Mouse (Mus musculus): ENCODE data around the gene Ak9.

The Ak9 gene

DNA sequence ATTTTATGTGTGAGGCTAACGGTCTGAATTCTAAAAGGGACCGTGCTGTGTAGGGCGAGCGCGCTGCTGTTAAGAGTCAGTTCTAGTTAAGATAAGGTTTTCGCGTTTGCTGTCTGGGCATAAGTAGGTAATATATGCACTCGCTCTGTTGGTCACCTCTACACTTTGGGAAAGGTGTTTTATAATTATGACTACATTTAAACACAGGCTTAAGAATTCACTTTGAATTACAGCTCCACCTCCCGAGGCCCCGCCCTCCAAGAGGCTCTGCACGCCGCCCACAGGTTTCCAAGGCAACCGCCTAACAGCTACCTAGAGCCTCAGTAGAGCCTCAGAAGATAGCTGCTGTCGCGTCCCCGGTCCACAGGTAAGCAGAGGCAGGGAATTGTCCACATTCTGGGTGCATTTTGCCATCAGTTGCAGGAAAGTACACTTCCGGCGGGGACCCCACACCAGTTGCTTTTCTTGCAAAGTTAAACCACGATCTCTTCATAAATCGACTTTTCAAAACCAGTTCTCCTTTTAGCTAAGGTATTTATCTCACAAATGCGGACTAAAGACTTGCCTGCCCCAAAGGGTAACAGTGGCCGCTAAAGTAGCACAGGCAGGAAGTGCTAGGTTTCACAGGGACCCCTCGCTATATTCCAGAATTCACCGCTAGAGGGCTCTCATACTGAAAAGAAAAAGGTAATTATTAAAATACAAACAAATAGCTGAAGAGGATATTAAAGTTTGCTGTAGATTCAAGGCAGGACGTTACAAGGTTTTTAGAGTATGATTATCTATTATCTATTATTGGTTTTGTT, at the start of gene Ak9:
Gene Ak9 (plus strand): TSS at position 342 of the 806 bp plus-strand sequence.
- peak; percentile 80 to 83 for DNase-seq (ENCODE audit: low spot score in 2 of 2)

DNA sequence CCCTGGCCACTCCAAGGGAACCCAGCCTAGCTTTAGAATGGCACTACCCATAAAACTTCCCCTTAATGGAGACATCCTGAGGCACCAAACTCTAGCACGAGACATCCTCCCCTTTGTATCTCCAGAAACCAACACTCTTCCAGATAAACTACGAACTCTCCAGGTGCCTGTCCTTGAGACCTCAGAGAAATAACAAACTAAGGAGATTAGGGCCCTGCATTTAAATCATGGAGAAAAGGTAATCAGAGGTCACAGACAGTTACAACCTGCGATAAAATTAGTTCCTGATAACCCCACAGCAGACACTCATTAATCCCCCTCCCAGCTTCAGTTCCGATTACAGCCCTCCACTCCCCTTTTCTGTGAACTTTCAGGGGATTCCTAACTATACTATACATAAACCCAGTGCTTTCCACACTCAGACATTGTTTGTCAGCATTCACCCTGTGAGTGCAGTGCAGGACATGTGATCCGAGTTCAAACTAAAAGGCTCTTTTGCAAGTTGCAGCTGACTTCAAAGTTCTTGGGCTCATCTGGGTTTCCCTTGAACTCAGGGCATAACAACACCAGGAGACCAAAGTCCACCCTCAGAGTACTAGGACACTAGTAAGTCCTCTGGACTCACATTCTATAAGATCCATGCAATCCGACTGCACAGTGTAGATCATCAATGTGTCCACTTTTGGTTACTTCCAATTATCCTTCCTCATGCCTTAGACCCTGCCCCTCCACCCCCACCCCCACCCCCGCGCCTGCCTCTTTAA, 43.4 kb upstream of the Ak9 start:
- DNase-seq (ENCODE audit: low spot score in 2 of 2) = no peak

DNA sequence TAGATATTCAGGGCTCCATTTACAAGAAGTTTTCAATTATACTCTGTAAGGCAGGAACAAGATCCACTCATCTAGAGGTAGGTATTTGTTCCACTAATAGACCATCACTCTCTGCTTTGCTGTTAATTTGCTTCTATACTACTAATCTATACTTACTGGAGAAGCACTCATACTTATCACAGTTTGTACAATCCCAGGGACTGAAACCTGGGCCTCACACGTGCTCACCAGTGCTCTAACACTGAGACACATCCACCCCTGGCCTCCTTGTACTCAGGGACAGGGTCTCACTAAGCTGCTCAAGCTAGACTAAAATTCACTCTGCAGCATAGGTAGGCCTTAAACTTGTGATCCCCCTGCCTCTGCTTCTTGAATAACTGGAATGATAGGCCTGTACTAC, 42.6 kb upstream of the Ak9 start:
- DNase-seq (ENCODE audit: low spot score in 2 of 2) = no peak

DNA sequence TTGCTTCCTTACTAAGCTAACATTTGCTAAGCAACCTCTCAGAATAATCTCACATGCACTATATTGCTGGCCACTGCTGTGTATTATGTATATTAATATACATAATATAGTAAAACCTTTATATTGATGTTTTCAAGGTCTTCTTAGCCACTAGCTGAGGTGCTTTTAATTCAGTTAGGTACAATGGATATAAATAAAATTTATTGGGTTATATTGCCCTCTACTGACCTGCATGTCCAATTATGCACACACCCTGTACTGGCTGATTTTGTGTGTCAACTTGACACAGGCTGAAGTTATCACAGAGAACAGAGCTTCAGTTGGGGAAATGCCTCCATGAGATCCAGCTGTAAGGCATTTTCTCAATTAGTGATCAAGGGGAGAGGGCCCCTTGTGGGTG, 41.9 kb upstream of the Ak9 start:
- DNase-seq (ENCODE audit: low spot score in 2 of 2) = no peak

DNA sequence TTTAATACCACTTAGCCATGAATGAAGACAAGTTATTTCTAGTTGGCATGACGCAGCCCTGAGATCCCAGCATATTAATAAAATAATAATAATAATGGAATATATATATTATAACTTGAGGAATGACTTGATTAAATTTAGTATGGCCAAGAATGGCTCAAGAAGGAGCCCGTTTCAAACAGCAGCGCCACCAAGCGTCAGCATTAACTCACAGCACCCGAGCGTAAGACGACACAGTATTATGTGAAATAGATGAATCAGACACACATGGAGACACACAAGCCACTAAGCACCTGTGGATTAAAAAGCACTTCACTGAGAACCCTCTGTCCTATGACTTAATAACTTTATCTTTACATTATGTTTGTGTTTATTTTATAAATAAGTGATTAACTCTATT, 31.9 kb upstream of the Ak9 start:
- DNase-seq (ENCODE audit: low spot score in 2 of 2) = no peak

DNA sequence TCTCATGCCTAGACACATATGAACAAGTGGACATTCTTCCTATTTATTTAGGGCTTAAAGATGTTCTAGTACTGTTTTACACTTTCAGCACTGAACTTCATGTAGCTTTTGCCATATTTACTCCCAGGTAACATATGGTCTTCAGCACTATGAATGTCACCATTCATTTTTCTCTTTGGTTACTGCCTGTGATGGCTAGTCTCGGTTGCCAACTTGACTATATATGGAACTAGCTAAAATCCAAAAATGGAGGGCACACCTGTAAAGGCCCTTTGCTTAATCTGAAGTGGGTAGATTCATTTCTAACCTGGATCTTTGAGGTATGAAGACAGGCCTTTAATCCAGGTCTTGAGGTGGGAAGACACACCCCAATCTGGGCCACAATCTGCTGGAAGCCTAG, 28.9 kb upstream of the Ak9 start:
- DNase-seq (ENCODE audit: low spot score in 2 of 2) = no peak

DNA sequence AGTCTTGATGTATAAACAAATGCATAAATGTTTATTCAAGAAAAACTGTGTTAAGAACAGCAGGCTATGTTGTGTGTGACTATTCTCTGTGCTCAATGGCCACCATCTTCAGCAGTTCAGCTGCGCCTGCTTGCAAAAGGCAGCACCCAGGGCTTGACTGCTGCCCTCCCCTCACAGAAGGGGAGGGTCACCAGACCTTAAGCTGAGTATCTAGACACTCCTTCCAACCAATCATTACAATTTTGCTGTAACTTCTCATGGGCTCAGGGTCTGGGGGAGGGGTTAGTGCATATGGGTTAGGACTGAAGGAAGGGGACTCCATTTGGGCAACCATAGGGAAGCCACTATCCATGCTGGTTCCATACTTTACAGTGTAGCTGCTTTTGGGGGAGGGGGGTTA, 25.0 kb upstream of the Ak9 start:
- DNase-seq (ENCODE audit: low spot score in 2 of 2) = no peak

DNA sequence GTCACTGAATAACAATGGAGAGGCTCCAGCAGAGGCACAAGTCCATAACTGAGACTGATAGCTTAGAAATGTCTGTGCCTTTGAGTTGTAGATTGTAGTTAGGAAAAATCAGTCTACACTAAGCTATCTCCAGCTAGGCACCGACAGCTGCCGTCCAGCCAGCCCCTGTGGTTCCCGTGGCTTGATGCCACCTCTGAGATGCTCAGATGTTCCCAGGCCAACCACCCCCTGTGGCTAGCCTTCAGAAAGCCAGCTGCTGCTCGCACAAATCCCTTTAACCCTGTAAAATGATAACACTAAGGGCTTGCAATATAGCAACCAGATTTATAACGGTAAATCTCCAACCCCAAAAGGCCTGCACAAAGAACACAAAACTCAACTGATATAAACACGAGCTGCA, 23.6 kb upstream of the Ak9 start:
- no peak for DNase-seq (ENCODE audit: low spot score in 2 of 2)

DNA sequence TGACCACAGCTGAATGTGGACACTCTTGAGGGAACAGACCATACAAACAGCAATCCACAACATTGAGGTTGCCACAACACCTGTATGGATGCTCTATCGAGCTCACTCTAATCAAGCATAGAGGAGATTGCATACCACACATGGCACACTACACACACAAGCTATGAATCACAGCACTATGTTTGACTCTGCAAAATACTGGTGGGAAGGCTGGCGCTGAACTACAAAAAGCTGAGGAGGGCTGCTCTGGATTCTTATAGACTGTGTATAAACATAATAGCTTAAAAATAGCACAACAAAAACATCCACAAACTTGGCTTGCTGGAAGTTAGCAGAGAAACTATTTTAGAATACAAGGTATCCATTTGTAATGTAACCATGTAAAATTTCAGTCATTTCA, 23.0 kb upstream of the Ak9 start:
- DNase-seq (ENCODE audit: low spot score in 2 of 2) = no peak

DNA sequence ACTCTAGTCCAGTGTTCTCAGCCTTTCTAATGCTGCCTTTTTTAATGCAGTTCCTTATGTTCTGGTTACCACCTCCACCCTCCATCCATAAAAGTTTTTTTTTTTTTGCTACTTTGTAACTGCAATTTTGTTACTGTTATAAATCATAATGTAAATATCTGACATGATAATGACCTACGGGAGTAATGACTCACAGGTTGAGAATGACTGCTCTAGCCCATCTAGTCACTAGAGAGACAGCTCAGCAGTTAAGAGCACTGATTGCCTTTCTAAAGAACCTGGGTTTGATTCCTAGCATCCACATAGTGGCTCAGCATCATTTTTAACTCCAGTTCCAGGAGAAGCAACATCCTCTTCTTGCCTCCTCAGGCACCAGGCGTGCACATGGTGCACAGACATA, 21.7 kb upstream of the Ak9 start:
- DNase-seq (ENCODE audit: low spot score in 2 of 2) = no peak

DNA sequence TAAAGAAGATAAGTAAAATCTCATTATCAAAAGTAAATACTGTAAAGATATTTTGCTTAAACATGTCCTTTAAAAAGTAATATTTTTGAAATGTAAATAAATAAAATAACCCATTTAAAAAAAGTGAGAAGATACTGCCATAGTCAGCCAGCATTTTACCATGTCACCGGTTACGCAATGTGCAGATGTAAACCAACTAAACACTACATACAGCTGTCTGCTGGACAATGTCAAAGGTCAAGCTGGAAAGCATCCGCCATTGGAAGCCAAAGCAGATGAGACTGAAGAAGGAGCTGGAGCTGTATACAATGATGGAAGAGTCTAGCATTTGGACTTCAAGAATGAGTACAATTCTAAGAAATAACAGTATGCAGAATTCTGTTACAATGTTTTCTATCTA, 16.2 kb upstream of the Ak9 start:
- DNase-seq (ENCODE audit: low spot score in 2 of 2) = no peak

DNA sequence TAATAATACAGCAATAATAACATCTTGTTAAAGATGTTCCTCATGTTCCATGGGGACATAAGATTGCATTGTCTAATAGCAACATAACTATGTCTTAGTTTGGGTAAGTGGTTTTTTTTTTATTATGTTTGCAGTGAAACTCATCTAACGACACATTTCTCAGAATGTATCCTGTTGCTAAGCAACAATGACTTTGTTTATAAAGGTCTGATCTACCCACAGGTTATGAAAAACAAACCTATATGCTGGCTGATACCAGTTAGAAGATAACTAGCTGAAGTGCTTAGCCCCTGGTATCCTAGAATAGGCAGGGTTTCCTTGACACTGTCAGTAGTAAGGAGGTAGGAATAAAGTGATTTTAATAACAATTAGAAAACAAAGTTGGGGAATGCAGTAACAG, 15.7 kb upstream of the Ak9 start:
- no peak for DNase-seq (ENCODE audit: low spot score in 2 of 2)

DNA sequence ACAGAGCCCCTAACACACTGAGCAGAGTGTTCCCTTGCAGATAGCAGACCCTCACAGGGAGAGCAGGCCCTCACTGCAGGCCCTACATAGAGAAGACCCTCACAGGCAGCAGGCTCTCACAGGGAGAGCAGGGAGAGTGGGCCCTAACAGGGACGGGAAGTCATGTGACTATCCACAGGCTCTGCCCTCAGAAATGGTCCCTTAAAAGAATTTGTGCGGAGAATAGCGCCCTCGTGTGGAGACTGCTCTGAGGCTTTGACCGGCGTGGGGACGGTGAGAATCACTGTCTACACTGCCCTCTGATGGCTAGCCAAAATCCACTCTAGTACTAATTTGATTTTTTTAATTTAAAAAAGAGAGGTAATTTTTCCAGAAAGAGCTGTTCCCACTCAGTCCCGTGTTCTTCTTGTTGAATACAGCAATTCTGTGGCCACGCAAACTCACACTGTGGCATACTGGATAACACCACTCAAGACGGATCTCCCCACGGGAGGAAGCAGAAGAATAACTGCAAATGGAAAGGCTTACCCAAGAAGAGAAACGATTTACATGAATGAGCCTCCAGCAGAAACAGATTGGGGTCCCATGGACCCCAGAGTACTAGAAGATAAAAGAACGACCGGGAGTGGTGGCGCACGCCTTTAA, 14.9 kb upstream of the Ak9 start:
- peak; percentile 67 to 81 for DNase-seq (ENCODE audit: low spot score in 2 of 2)

DNA sequence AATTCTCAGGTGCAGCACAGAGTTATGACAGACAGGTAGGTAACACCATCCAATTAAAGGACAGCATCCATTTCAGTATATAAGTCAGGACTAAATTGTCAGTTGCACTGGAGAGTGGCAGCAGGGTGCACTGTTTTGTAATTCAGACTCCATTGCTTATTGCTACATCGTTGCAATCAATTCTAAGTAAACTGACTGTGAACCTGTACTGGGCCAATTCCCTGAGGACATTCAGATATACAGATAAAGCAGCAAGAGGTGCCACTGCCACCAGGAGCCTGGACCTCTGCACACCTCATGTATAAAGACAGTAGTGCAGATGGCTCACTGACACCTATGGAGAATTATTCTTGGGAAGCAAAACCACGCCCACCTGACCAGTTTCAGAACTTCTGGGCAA, 12.8 kb upstream of the Ak9 start:
- DNase-seq (ENCODE audit: low spot score in 2 of 2) = no peak

DNA sequence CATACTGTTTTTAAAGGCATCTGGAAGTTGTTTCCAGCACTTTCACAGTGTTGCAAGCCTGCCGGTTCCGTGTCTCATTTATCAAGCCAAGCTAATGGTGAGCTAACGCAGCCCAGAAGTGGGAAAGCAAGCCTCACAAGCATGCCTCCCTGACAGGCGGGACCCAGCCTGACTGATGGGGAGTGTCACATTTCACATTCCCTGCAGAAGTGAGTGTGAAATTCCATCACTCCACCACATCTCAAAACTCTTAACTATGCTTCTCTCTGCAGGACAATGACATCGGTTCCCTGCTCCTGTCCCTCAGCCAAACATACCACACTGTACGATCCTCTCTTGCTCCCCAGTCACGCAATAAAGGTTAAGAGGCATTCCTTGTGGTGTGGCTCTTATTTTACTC, 10.8 kb upstream of the Ak9 start:
- no peak for DNase-seq (ENCODE audit: low spot score in 2 of 2)

DNA sequence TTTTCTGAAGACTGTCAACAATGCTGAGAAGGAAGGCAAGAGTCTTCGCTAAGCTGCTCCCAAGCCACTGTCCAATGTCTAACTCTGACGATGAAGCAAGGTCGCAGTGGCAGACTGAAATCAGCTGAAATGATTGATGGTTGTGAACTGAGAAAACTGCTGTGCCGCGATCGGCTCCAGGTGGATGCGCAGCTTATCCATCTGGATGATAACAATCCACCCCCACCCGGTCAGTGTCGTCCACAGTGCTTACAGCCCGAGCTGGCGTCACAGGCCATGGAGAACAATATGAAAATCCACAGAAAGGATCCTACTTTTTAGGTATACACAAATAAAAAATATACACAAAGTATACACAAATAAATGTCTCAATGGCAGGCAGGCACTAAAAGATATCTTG, 9.0 kb upstream of the Ak9 start:
- no peak for DNase-seq (ENCODE audit: low spot score in 2 of 2)

DNA sequence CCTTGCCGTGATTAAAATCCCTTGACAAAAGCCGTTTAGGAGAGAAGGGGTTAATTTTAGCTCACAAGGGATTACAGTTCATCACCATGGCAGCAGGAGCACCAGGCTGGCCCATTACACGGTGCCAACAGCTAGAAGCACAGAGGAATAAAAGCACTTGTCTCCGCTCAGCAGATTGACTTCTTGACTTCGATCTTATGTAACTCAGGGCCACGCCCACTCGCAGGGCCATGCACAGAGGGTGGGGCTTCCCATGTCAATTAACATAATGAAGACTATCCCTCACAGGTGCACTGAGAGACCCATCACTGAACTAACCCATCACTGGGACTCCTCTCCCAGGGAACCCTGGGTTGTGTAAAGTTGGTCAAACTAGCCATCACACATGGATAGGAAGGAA, 8.6 kb upstream of the Ak9 start:
- DNase-seq (ENCODE audit: low spot score in 2 of 2) = no peak

DNA sequence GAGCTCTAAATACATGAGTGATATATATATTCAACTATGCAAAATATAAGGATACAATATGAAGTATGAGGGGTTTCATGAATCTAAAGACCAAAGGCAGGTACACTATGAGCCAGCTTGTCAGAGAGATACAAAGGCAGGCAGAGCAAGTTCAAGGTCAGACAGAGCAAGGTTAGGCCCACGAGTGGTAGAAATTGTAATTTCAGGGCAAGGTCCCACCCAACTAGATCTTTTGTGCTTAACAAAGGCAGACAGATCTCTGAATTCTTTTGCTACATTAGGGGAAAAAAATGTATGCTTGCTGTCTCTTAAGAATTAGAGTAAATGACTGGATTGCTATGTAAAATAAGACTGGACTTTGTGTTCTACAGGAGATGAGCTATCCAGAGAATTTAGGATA, 3.6 kb upstream of the Ak9 start:
- DNase-seq (ENCODE audit: low spot score in 2 of 2) = no peak

DNA sequence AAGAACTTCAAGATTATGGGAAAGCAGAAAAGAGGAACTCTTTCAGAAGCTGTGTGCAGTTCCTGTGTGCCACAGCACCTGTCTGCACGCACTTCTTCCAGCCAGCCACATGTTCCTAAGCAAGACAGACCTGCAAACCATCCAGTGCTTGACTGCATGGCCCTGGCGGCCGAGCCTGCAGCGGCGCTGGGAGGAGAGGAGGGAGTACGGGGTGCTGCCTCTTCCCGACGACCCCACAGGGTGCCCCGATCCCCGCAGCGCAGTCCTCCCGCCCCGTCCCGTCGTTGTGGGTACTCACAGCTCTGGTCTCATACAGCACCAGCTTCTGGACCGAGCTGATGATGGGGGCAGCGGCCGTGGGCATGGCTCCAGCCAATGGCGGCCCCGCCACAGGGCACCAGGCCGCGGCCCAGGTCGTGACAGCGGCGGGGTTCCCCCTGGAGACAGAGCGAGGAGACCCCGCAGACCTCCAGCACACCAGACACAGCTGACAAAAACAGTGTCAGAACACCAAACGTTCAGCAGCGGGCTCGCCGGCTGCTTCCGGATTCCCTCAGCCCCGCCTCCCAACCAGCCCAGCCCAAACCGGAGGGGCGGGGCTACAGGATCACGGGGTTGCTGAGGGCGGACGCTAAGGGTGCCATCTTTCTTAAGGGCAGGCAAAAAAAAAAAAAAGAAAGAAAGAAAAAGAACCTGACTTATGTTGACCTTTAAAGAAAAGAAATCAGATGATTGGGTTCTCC, 920 bp upstream of the Ak9 start, which contains the start of gene Fig4:
Gene Fig4 (minus strand): TSS at position 572 of the 743 bp plus-strand sequence.
- DNase-seq (ENCODE audit: low spot score in 2 of 2) = peak; percentile 86 to 94

DNA sequence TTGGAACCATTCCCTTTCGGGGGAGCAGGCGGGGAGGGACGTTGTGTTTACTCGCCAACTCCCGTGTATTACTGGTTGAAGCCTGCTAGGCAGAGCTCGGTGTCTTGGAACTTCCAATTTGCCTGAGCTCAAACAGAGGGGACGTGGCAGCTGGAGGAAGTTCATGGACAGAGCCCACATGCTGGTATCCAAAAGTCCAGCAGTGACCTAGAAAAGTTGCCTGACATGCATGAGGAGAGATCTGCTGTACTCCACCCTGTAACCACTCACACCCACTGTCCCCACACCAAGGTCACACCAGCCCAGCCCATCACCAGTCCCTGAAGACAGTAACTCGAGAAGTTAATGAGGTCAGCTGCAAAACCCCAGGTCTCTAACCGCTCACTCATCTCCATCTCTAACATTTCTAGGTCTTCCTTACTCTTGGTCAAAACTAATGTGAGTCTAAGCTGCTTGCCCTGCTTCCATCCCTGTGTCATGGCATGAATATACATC, 1.2 kb downstream of the Ak9 start:
- DNase-seq (ENCODE audit: low spot score in 2 of 2) = no peak

DNA sequence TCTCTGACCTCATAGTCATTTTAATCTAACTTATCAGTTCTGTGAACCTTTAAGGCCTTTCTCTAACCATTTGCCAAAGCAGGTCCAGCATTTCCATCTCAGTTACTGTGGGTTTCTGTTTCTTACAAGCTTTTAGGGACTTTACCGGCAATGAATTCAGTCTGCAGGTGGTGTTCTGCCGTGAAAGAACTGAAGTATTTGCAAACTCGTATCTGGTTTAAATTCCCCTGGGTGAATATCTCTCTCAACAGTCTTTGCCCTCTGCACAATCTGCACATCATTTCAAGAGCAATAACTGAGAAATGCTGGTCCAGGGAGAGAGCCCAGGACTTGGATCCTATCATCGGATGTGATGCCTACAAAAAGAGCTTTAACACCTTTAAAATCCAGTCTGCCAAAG, 4.4 kb downstream of the Ak9 start:
- no peak for DNase-seq (ENCODE audit: low spot score in 2 of 2)

DNA sequence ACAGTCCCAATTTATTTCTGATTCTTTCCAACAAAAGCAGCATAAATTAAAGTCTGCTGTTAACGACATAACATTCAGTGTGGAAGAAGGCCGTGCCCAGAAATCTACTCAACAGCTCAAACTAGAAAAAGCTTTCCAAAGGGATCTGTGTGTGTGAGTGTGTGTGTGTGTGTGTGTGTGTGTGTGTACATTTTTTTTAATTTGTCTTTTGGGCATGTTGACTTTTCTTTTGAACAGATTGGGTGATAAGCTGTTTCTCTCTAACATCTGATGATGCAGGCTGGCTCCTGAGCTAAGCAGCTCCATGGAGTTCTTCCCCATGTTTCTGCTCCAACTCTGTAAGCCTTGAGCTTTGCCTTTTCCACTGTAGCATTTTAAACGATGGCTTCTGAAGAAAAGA, 12.1 kb downstream of the Ak9 start:
- no peak for DNase-seq (ENCODE audit: low spot score in 2 of 2)

Data from thymus, postnatal 10 days (tissue).